Comparison of ENCODE assay signal across 8 mouse cellular contexts in genomic region chr12:111377376-111377973, GRCm38 (mm10). TPM values are rescaled to one million over a fixed set of nuclear protein-coding genes. Genes with fewer than 3 reads are reported as not detected.
DNase-seq lines count a peak whose midpoint lies in the region; ATAC-seq and TF ChIP-seq lines count a peak whose summit lies in the region.

Cdc42bpb (minus strand) TSS chr12:111377718.

- H3K4me2 ChIP-seq in forebrain, embryonic 13.5 days = peak within 1 kb of the TSS; percentile 87
- H3K4me2 ChIP-seq in heart, postnatal 0 days (ENCODE audit: low read depth, low read length) = peak within 1 kb of the TSS; percentile 97
- peak within 1 kb of the TSS; percentile 74 for H3K4me2 ChIP-seq in liver, embryonic 15.5 days
- H3K4me2 ChIP-seq in neural tube, embryonic 12.5 days (replicated peaks) = peak within 1 kb of the TSS; percentile 98

- under 1% methylated on average over 74 of the region's 94 CpGs for WGBS in forebrain, embryonic 13.5 days
- WGBS in heart, postnatal 0 days = under 1% methylated on average over 81 of the region's 94 CpGs
- WGBS in liver, embryonic 15.5 days (ENCODE audit: insufficient replicate concordance) = under 1% methylated on average over 93 of the region's 94 CpGs
- WGBS in neural tube, embryonic 12.5 days = under 1% methylated on average over 94 of the region's 94 CpGs

- peak; percentile 92 for DNase-seq in heart, postnatal 0 days (ENCODE audit: low spot score)
- peak; percentile 95 to 97 for DNase-seq in kidney, postnatal 4 days
- DNase-seq in telencephalon, adult 2 months (ENCODE audit: low read depth, low spot score) = peak; percentile 84

- H3K9me3 ChIP-seq in forebrain, embryonic 13.5 days (replicated peaks) = no peaks in the 10 kb centered on the region
- H3K9me3 ChIP-seq in heart, postnatal 0 days (replicated peaks; ENCODE audit: control insufficient read depth, low read length) = no peaks in the 10 kb centered on the region
- no peaks in the 10 kb centered on the region for H3K9me3 ChIP-seq in liver, embryonic 15.5 days (replicated peaks)
- H3K9me3 ChIP-seq in neural tube, embryonic 12.5 days = no peaks in the 10 kb centered on the region

- peak within 1 kb of the TSS; percentile 96 for H3K27ac ChIP-seq in brown adipose tissue, adult 24 weeks (replicated peaks; ENCODE audit: low read depth, low read length)
- peak within 1 kb of the TSS; percentile 91 for H3K27ac ChIP-seq in forebrain, embryonic 13.5 days
- H3K27ac ChIP-seq in heart, postnatal 0 days (ENCODE audit: low read depth) = peak within 1 kb of the TSS; percentile 96
- peak within 1 kb of the TSS; percentile 80 for H3K27ac ChIP-seq in liver, embryonic 15.5 days (replicated peaks)
- H3K27ac ChIP-seq in neural tube, embryonic 12.5 days = peak within 1 kb of the TSS; percentile 91

- peaks cover 45% of the 10 kb centered on the region for H3K79me3 ChIP-seq in C2C12 (ENCODE audit: low read depth)

- peaks cover 49% of the 10 kb centered on the region for H3K79me2 ChIP-seq in C2C12 (ENCODE audit: control insufficient read depth, insufficient read depth)

- H3K4me1 ChIP-seq in brown adipose tissue, adult 24 weeks (ENCODE audit: control insufficient read depth, insufficient read depth, insufficient read length, low read length) = peaks cover 12% of the 10 kb centered on the region
- H3K4me1 ChIP-seq in forebrain, embryonic 13.5 days = peaks cover 37% of the 10 kb centered on the region
- peaks cover 22% of the 10 kb centered on the region for H3K4me1 ChIP-seq in heart, postnatal 0 days (ENCODE audit: control insufficient read depth, insufficient read depth)
- H3K4me1 ChIP-seq in liver, embryonic 15.5 days (replicated peaks) = peaks cover 23% of the 10 kb centered on the region
- peaks cover 24% of the 10 kb centered on the region for H3K4me1 ChIP-seq in neural tube, embryonic 12.5 days

- ATAC-seq in forebrain, embryonic 13.5 days = peak; percentile 97
- peak; percentile 92 for ATAC-seq in heart, postnatal 0 days (ENCODE audit: insufficient read depth, low read depth)
- peak; percentile 88 for ATAC-seq in liver, embryonic 15.5 days (ENCODE audit: insufficient read depth)
- ATAC-seq in neural tube, embryonic 12.5 days (ENCODE audit: low FRiP score, low read depth) = peak; percentile 91

- TF ChIP-seq CTCF in C2C12 (IDR thresholded peaks at IDR 0.05; ENCODE audit: control insufficient read depth, insufficient read depth, insufficient read length) = no peak
- no peak for TF ChIP-seq CTCF in heart, postnatal 0 days (IDR thresholded peaks at IDR 0.05; ENCODE audit: low read depth)

- H3K9ac ChIP-seq in forebrain, embryonic 13.5 days = peak within 1 kb of the TSS; percentile 96
- H3K9ac ChIP-seq in heart, postnatal 0 days (replicated peaks; ENCODE audit: low read depth, low read length) = peak within 1 kb of the TSS; percentile 90
- H3K9ac ChIP-seq in liver, embryonic 15.5 days = peak within 1 kb of the TSS; percentile 59
- H3K9ac ChIP-seq in neural tube, embryonic 12.5 days = peak within 1 kb of the TSS; percentile 91

- H3K36me3 ChIP-seq in C2C12 (ENCODE audit: control insufficient read depth, insufficient read depth) = no peaks in the 10 kb centered on the region
- H3K36me3 ChIP-seq in forebrain, embryonic 13.5 days (ENCODE audit: poor library complexity, severe bottlenecking) = no peaks in the 10 kb centered on the region
- H3K36me3 ChIP-seq in heart, postnatal 0 days (replicated peaks; ENCODE audit: control insufficient read depth, insufficient read depth, low read length) = no peaks in the 10 kb centered on the region
- no peaks in the 10 kb centered on the region for H3K36me3 ChIP-seq in liver, embryonic 15.5 days (replicated peaks)
- no peaks in the 10 kb centered on the region for H3K36me3 ChIP-seq in neural tube, embryonic 12.5 days

- TF ChIP-seq EP300 in heart, postnatal 0 days (IDR thresholded peaks at IDR 0.05; ENCODE audit: low read depth) = no peak

- peak within 1 kb of the TSS; percentile 71 for H3K4me3 ChIP-seq in C2C12 (ENCODE audit: insufficient read depth, poor library complexity, severe bottlenecking)
- H3K4me3 ChIP-seq in brown adipose tissue, adult 24 weeks (ENCODE audit: insufficient read depth, low read depth, low read length) = peak within 1 kb of the TSS; percentile 93
- peak within 1 kb of the TSS; percentile 96 for H3K4me3 ChIP-seq in forebrain, embryonic 13.5 days
- H3K4me3 ChIP-seq in heart, postnatal 0 days (ENCODE audit: low read depth, low read length) = peak within 1 kb of the TSS; percentile 80
- peak within 1 kb of the TSS; percentile 68 for H3K4me3 ChIP-seq in liver, embryonic 15.5 days (replicated peaks)
- H3K4me3 ChIP-seq in neural tube, embryonic 12.5 days = peak within 1 kb of the TSS; percentile 97

- H3ac ChIP-seq in C2C12 (ENCODE audit: control insufficient read depth, insufficient read length, low read depth) = peak within 1 kb of the TSS; percentile 80

- no peaks in the 10 kb centered on the region for H3K27me3 ChIP-seq in C2C12 (ENCODE audit: control insufficient read depth, insufficient read depth, insufficient read length)
- no peaks in the 10 kb centered on the region for H3K27me3 ChIP-seq in forebrain, embryonic 13.5 days
- no peaks in the 10 kb centered on the region for H3K27me3 ChIP-seq in heart, postnatal 0 days (ENCODE audit: control insufficient read depth, insufficient read depth, low read length)
- peaks cover 80% of the 10 kb centered on the region for H3K27me3 ChIP-seq in liver, embryonic 15.5 days
- no peaks in the 10 kb centered on the region for H3K27me3 ChIP-seq in neural tube, embryonic 12.5 days (replicated peaks)

TF ChIP-seq in C2C12, 6 proteins besides CTCF, POLR2A, EP300 and RAD21:
- peak; percentile 43 for TF ChIP-seq MAX (IDR thresholded peaks at IDR 0.05)
- TF ChIP-seq FOSL1 (IDR thresholded peaks at IDR 0.05; ENCODE audit: insufficient read depth, low read length, poor library complexity, severe bottlenecking) = no peak
- TF ChIP-seq CEBPB (IDR thresholded peaks at IDR 0.05; ENCODE audit: low read depth) = no peak
- no peak for TF ChIP-seq USF1 (IDR thresholded peaks at IDR 0.05; ENCODE audit: low read depth)

RNA-seq across cellular contexts. Expression of gene Cdc42bpb, which starts in this region (rescaled TPM):
- polyA plus RNA-seq in C2C12 (2012; fragmentation: generic; extraction: Trizol) = 48.1 TPM
- 24.1 and 24.3 TPM in 2 replicates for polyA plus RNA-seq in brown adipose tissue, adult 24 weeks (2012; ENCODE audit: insufficient read depth, insufficient read length, missing spikeins)
- 25.1 and 34.0 TPM in 2 replicates for polyA plus RNA-seq in forebrain, embryonic 13.5 days (2015; fragmentation: Nextera tagmentation; extraction: Ambion mirVana)
- total RNA-seq in heart, postnatal 0 days (2014; rRNA removed; ENCODE audit: low replicate concordance) = 119 and 147 TPM in 2 replicates
- 13.9 and 18.2 TPM in 2 replicates for polyA plus RNA-seq in heart, postnatal 0 days (2015; fragmentation: Nextera tagmentation; extraction: Ambion mirVana)
- 6.6 and 9.4 TPM in 2 replicates for polyA plus RNA-seq in liver, embryonic 15.5 days (2015; fragmentation: Nextera tagmentation; extraction: Ambion mirVana)
- polyA plus RNA-seq in neural tube, embryonic 12.5 days (2016; fragmentation: Nextera tagmentation; extraction: Ambion mirVana) = 41.7 and 44.9 TPM in 2 replicates

Comparison
In these comparisons a context has a peak if more than half of its experiments do, and no peak if none do; other contexts are left out.
1. Peak in every context shown above with its lines: DNase-seq, ATAC-seq, H3K4me3 ChIP-seq and H3K27ac ChIP-seq.